Mouse (Mus musculus): ENCODE results near the gene Lpar5. TPM values are rescaled to one million over a fixed set of nuclear protein-coding genes. Genes with fewer than 3 reads are reported as not detected.
"Not testable (repeated sequence)": the region's sequence is repeated elsewhere in the genome, so short reads cannot be mapped to it uniquely, and the experiment has no call there.

Lpar5 gene
- 2.6 and 3.2 TPM in 2 replicates for polyA plus RNA-seq (2014; fragmentation: Nextera tagmentation; extraction: Ambion mirVana)

DNA sequence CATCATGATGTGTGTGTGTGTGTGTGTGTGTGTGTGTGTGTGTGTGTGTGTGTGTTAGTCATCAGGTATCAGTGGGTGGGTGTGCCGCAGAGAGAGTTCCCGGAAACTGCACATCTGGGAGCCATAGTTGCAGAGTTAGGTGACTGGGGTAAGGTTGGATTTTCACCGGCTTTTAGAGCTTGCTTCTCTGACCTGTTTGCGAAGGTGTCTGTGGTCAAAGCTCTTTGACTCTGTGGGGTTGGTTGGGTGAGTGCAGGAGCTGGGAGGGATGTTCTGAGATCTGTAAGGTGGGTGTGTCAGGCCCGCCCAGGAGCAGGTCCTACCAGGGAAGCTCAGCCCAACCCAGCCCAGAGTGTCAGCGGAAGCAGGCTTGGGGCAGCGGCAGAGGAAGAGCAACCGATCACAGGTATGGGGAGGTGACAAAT lies at the start of gene Lpar5:
TSS of gene Lpar5 (plus strand) at position 350 of the 425 bp plus-strand sequence.
- Histone ChIP-seq H3K9ac (ENCODE audit: low read depth, low read length) (no peak within 1 kb of the TSS), H3K4me1 (replicated peaks; ENCODE audit: control insufficient read depth, insufficient read depth, low read length) (peaks cover 23% of the 10 kb centered on the region), H3K27ac (ENCODE audit: low read depth, low read length) (no peak within 1 kb of the TSS), H3K4me3 (ENCODE audit: low read depth, low read length) (no peak within 1 kb of the TSS), H3K9me3 (ENCODE audit: control insufficient read depth, low read length) (no peaks in the 10 kb centered on the region), H3K36me3 (ENCODE audit: control insufficient read depth, insufficient read depth, low read length) (no peaks in the 10 kb centered on the region), H3K4me2 (peak within 1 kb of the TSS; percentile 25), H3K27me3 (replicated peaks; ENCODE audit: control insufficient read depth, insufficient read depth, low read length) (no peaks in the 10 kb centered on the region)
- no peak for ATAC-seq (replicated peaks; ENCODE audit: low FRiP score)
- 44% methylated on average over 8 of the region's 8 CpGs for WGBS
- DNase-seq (ENCODE audit: low spot score), result no peak

GRCm38 (mm10) chr6:125030532-125030931 lies 37.2 kb upstream of the Lpar5 start:
- WGBS, result 37% methylated on average over 7 of the region's 9 CpGs
- H3K36me3 ChIP-seq (ENCODE audit: control insufficient read depth, insufficient read depth, low read length), result peaks cover 35% of the 10 kb centered on the region
- peak; percentile 44; the same call in 1 of the 2 replicates for ATAC-seq (replicated peaks; ENCODE audit: low FRiP score)

GRCm38 (mm10) chr6:125031604-125032003 lies 36.1 kb upstream of the Lpar5 start:
- H3K4me3 ChIP-seq (ENCODE audit: low read depth, low read length), result no peak overlapping the region
- H3K36me3 ChIP-seq (ENCODE audit: control insufficient read depth, insufficient read depth, low read length), result peaks cover 36% of the 10 kb centered on the region
- H3K9me3 ChIP-seq (ENCODE audit: control insufficient read depth, low read length), result no peaks in the 10 kb centered on the region
- H3K9ac ChIP-seq (ENCODE audit: low read depth, low read length), result no peak overlapping the region
- WGBS, result 90% methylated on average over 16 of the region's 16 CpGs
- no peaks in the 10 kb centered on the region for H3K4me1 ChIP-seq (replicated peaks; ENCODE audit: control insufficient read depth, insufficient read depth, low read length)
- no peak overlapping the region for H3K27ac ChIP-seq (ENCODE audit: low read depth, low read length)
- DNase-seq (ENCODE audit: low spot score), result no peak
- ATAC-seq (replicated peaks; ENCODE audit: low FRiP score), result no peak; the same call in 1 of the 2 replicates
- H3K4me2 ChIP-seq, result no peak overlapping the region
- no peaks in the 10 kb centered on the region for H3K27me3 ChIP-seq (replicated peaks; ENCODE audit: control insufficient read depth, insufficient read depth, low read length)

More at GRCm38 (mm10) chr6:125030532-125030931, 37.2 kb upstream of the Lpar5 start:
- not testable (repeated sequence) for H3K9ac ChIP-seq (ENCODE audit: low read depth, low read length); H3K9me3 ChIP-seq (ENCODE audit: control insufficient read depth, low read length); H3K27me3 ChIP-seq (replicated peaks; ENCODE audit: control insufficient read depth, insufficient read depth, low read length); H3K4me2 ChIP-seq; H3K27ac ChIP-seq (ENCODE audit: low read depth, low read length); H3K4me3 ChIP-seq (ENCODE audit: low read depth, low read length); H3K4me1 ChIP-seq (replicated peaks; ENCODE audit: control insufficient read depth, insufficient read depth, low read length)
- DNase-seq (ENCODE audit: low spot score), result peak; percentile 56

DNA sequence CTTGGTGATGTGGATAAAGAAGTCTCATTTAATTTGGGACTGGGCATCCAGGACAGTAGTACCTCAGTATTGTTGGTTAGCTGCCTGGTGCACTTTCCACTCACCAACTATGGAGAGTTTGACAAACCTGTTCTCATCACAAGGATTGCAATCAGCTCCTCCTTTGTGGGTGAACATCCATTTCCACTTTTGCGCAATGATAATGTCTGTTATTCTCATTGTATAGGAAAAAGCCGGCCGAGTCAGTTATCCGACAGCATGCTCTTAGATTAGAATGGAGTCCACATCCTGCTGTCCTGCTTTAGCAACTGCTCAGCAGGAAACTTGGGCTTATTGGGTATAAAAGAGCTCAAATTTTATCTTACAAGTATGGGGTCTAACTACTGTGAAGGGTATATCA lies 29.1 kb upstream of the Lpar5 start:
- ATAC-seq (replicated peaks; ENCODE audit: low FRiP score), result no peak
- H3K9ac ChIP-seq (ENCODE audit: low read depth, low read length), result peak overlapping the region; percentile 73; the same call in 1 of the 2 replicates
- DNase-seq (ENCODE audit: low spot score), result no peak
- H3K4me3 ChIP-seq (ENCODE audit: low read depth, low read length), result peak overlapping the region; percentile 56
- peaks cover 8% of the 10 kb centered on the region for H3K36me3 ChIP-seq (ENCODE audit: control insufficient read depth, insufficient read depth, low read length)
- H3K4me2 ChIP-seq, result peak overlapping the region; percentile 77
- H3K27me3 ChIP-seq (replicated peaks; ENCODE audit: control insufficient read depth, insufficient read depth, low read length), result no peaks in the 10 kb centered on the region
- WGBS, result 86% methylated on average over 4 of the region's 4 CpGs
- H3K9me3 ChIP-seq (ENCODE audit: control insufficient read depth, low read length), result no peaks in the 10 kb centered on the region
- peak overlapping the region; percentile 85 for H3K27ac ChIP-seq (ENCODE audit: low read depth, low read length)
- peaks cover 11% of the 10 kb centered on the region for H3K4me1 ChIP-seq (replicated peaks; ENCODE audit: control insufficient read depth, insufficient read depth, low read length)

- DNase-seq (ENCODE audit: low spot score) (peak; percentile 51), ATAC-seq (replicated peaks; ENCODE audit: low FRiP score) (no peak; the same call in 1 of the 2 replicates)
- H3K27me3 ChIP-seq (replicated peaks; ENCODE audit: control insufficient read depth, insufficient read depth, low read length), result no peaks in the 10 kb centered on the region
- 8% methylated on average over 8 of the region's 8 CpGs for WGBS
- peak overlapping the region; percentile 56 for H3K4me3 ChIP-seq (ENCODE audit: low read depth, low read length)
- peaks cover 8% of the 10 kb centered on the region for H3K36me3 ChIP-seq (ENCODE audit: control insufficient read depth, insufficient read depth, low read length)
- H3K9ac ChIP-seq (ENCODE audit: low read depth, low read length), result peak overlapping the region; percentile 73
- peaks cover 11% of the 10 kb centered on the region for H3K4me1 ChIP-seq (replicated peaks; ENCODE audit: control insufficient read depth, insufficient read depth, low read length)
- peak overlapping the region; percentile 85 for H3K27ac ChIP-seq (ENCODE audit: low read depth, low read length)
- peak overlapping the region; percentile 77 for H3K4me2 ChIP-seq
- H3K9me3 ChIP-seq (ENCODE audit: control insufficient read depth, low read length), result no peaks in the 10 kb centered on the region
These were observed 28.6 kb upstream of the Lpar5 start for GRCm38 (mm10) chr6:125039131-125039530.

DNA sequence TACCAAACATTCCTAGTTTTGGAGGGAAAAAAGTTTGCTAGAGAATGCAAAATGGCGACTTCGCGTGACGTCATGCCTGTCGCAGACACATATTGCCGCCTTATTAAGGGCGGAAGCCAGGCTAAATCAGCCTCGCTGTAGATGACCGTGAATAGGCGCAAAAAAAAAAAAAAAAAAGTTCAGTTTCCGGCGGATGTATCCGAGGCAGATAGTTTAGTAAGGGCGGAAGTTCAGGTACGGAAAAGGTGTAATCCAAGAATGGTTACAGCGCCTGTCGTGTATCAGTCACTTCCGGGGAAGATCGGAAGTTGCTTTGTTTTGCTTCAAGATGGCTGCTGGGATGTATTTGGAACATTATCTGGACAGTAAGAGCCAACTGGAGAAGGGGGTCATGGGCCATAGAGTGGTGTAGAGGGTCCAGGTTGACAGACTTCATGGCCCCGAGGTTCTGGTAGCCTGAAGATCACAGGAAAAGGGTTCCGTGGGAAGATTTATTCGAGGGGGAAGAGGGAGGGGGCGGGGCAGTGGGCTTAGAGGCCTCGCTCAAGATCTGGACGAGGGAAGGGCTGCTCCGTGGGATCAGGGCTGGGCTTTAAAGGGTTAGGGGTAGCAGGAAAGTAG lies 28.1 kb upstream of the Lpar5 start, which contains the start of gene Ing4:
TSS of gene Ing4 (plus strand) at position 228 of the 621 bp plus-strand sequence.
- H3K27ac ChIP-seq (ENCODE audit: low read depth, low read length), result peak within 1 kb of the TSS; percentile 85
- peak within 1 kb of the TSS; percentile 73 for H3K9ac ChIP-seq (ENCODE audit: low read depth, low read length)
- ATAC-seq (replicated peaks; ENCODE audit: low FRiP score) (peak; percentile 95), DNase-seq (ENCODE audit: low spot score) (peak; percentile 81)
- H3K4me2 ChIP-seq, result peak within 1 kb of the TSS; percentile 92
- H3K36me3 ChIP-seq (ENCODE audit: control insufficient read depth, insufficient read depth, low read length), result peaks cover 10% of the 10 kb centered on the region
- peak within 1 kb of the TSS; percentile 56 for H3K4me3 ChIP-seq (ENCODE audit: low read depth, low read length)
- under 1% methylated on average over 26 of the region's 26 CpGs for WGBS
- peaks cover 11% of the 10 kb centered on the region for H3K4me1 ChIP-seq (replicated peaks; ENCODE audit: control insufficient read depth, insufficient read depth, low read length)
- no peaks in the 10 kb centered on the region for H3K9me3 ChIP-seq (ENCODE audit: control insufficient read depth, low read length)
- H3K27me3 ChIP-seq (replicated peaks; ENCODE audit: control insufficient read depth, insufficient read depth, low read length), result no peaks in the 10 kb centered on the region

GRCm38 (mm10) chr6:125040221-125040620 lies 27.5 kb upstream of the Lpar5 start:
- no peak for ATAC-seq (replicated peaks; ENCODE audit: low FRiP score)
- Histone ChIP-seq H3K9me3 (ENCODE audit: control insufficient read depth, low read length) (no peaks in the 10 kb centered on the region), H3K27ac (ENCODE audit: low read depth, low read length) (0 out of 2 replicates have a peak overlapping the region, but pooled peaks have one; percentile 2), H3K27me3 (replicated peaks; ENCODE audit: control insufficient read depth, insufficient read depth, low read length) (no peaks in the 10 kb centered on the region), H3K9ac (ENCODE audit: low read depth, low read length) (peak overlapping the region; percentile 42), H3K4me3 (ENCODE audit: low read depth, low read length) (peak overlapping the region; percentile 56), H3K36me3 (ENCODE audit: control insufficient read depth, insufficient read depth, low read length) (peaks cover 10% of the 10 kb centered on the region), H3K4me1 (replicated peaks; ENCODE audit: control insufficient read depth, insufficient read depth, low read length) (peaks cover 11% of the 10 kb centered on the region), H3K4me2 (peak overlapping the region; percentile 92)
- DNase-seq (ENCODE audit: low spot score), result no peak
- 13% methylated on average over 7 of the region's 7 CpGs for WGBS

DNA sequence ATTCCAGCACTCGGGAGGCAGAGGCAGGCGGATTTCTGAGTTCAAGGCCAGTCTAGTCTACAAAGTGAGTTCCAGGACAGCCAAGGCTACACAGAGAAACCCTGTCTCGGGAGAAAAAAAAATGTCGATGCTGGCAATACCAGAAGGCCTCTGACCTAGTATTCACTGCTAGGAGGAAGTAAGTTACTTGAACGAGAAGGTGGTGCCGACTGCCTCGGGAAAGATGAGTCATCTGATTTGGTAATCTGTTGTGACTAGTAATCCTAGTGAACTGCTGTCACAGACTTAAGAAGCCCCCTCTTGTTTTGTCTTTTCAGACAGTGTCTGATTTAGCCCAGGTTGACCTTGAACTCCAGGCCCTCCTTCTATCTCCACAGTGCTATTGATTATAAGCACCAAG lies 26.7 kb upstream of the Lpar5 start:
- no peak overlapping the region; the same call in 1 of the 2 replicates for H3K4me3 ChIP-seq (ENCODE audit: low read depth, low read length)
- ATAC-seq (replicated peaks; ENCODE audit: low FRiP score) (no peak), DNase-seq (ENCODE audit: low spot score) (no peak)
- no peaks in the 10 kb centered on the region for H3K27me3 ChIP-seq (replicated peaks; ENCODE audit: control insufficient read depth, insufficient read depth, low read length)
- peaks cover 11% of the 10 kb centered on the region for H3K4me1 ChIP-seq (replicated peaks; ENCODE audit: control insufficient read depth, insufficient read depth, low read length)
- whole genome bisulfite sequencing, result 61% methylated on average over 7 of the region's 7 CpGs
- H3K36me3 ChIP-seq (ENCODE audit: control insufficient read depth, insufficient read depth, low read length), result peaks cover 5% of the 10 kb centered on the region; the same call in 1 of the 2 replicates
- H3K27ac ChIP-seq (ENCODE audit: low read depth, low read length), result 0 out of 2 replicates have a peak overlapping the region, but pooled peaks have one; percentile 19
- peak overlapping the region; percentile 92 for H3K4me2 ChIP-seq
- no peaks in the 10 kb centered on the region for H3K9me3 ChIP-seq (ENCODE audit: control insufficient read depth, low read length)
- no peak overlapping the region for H3K9ac ChIP-seq (ENCODE audit: low read depth, low read length)

DNA sequence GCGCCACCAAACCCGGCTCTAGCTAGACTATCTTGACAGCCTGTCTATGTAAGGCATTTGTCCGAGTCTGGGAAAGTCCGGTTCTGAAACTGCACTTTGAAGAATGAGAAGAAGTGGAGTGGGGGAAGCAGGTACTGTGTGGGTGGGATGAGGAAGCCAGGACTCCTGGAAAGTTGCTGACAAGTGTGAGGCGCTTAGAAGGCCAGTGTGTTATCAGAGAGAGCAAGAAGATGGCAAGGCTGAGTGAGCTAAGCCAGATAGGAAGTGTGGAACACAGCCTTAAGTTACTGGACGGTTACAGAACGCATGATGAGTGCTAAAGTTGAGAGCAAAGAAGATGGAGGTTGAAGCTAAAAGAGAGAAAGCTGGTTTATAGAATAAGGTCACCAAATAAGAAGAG lies 25.6 kb upstream of the Lpar5 start:
- no peak overlapping the region for H3K27ac ChIP-seq (ENCODE audit: low read depth, low read length)
- H3K9ac ChIP-seq (ENCODE audit: low read depth, low read length), result no peak overlapping the region
- ATAC-seq (replicated peaks; ENCODE audit: low FRiP score) (no peak), DNase-seq (ENCODE audit: low spot score) (no peak)
- WGBS, result 80% methylated on average over 7 of the region's 7 CpGs
- peaks cover 11% of the 10 kb centered on the region for H3K4me1 ChIP-seq (replicated peaks; ENCODE audit: control insufficient read depth, insufficient read depth, low read length)
- H3K27me3 ChIP-seq (replicated peaks; ENCODE audit: control insufficient read depth, insufficient read depth, low read length), result no peaks in the 10 kb centered on the region
- H3K4me3 ChIP-seq (ENCODE audit: low read depth, low read length), result no peak overlapping the region
- no peaks in the 10 kb centered on the region for H3K9me3 ChIP-seq (ENCODE audit: control insufficient read depth, low read length)
- peaks cover 8% of the 10 kb centered on the region; the same call in 1 of the 2 replicates for H3K36me3 ChIP-seq (ENCODE audit: control insufficient read depth, insufficient read depth, low read length)
- no peak overlapping the region for H3K4me2 ChIP-seq

All from liver, embryonic 11.5 days (tissue).